Mouse (Mus musculus) fat pad, adult 2 months (tissue): Measurements from ENCODE around the gene Zbtb8b.

Experiments
- DNase-seq: peaks from one replicate; pipeline ENCODE4 v3.0.0-alpha.2; 2011; ENCODE audit warnings: low read depth, low spot score; ENCODE audit errors: extremely low read depth

Gene Zbtb8b

GRCm38 (mm10) chr4:129376961-129377545 lies 63.6 kb downstream of the Zbtb8b start:
- DNase-seq, result no peak

- no peak for DNase-seq
These were observed 64.8 kb downstream of the Zbtb8b start for GRCm38 (mm10) chr4:129375821-129376220.
